8 mouse cellular contexts compared by ENCODE assay signal in genomic region chr1:160194529-160195336, GRCm38 (mm10). TPM values are rescaled to one million over a fixed set of nuclear protein-coding genes. Genes with fewer than 3 reads are reported as not detected.
A peak's percentile ranks its signal among the peaks of the same experiment; 100 is the strongest.
DNase-seq lines count a peak whose midpoint lies in the region; ATAC-seq lines count a peak whose summit lies in the region.

Gene Mrps14, plus strand, starts transcription at chr1:160195215.

- peak within 1 kb of the TSS; percentile 70 for H3K4me2 ChIP-seq in hindbrain, embryonic 11.5 days (replicated peaks; ENCODE audit: low read depth, low read length)

- peak within 1 kb of the TSS; percentile 80 for H3K4me3 ChIP-seq in hindbrain, embryonic 11.5 days (ENCODE audit: low read depth, low read length)

- H3K9ac ChIP-seq in hindbrain, embryonic 11.5 days (ENCODE audit: low read depth, low read length) = peak within 1 kb of the TSS; percentile 91

- ATAC-seq in hindbrain, embryonic 11.5 days (ENCODE audit: low FRiP score) = peak; percentile 100

- H3K27me3 ChIP-seq in hindbrain, embryonic 11.5 days (ENCODE audit: control insufficient read depth, insufficient read depth, low read length) = no peaks in the 10 kb centered on the region

- 7% methylated on average over 31 of the region's 31 CpGs for WGBS in hindbrain, embryonic 11.5 days

- H3K27ac ChIP-seq in hindbrain, embryonic 11.5 days (ENCODE audit: low read depth, low read length) = peak within 1 kb of the TSS; percentile 61

- 0 out of 2 replicates have a peak, but pooled peaks cover 2% of the 10 kb centered on the region for H3K36me3 ChIP-seq in hindbrain, embryonic 11.5 days (ENCODE audit: control insufficient read depth, insufficient read depth, low read length)

- DNase-seq in Muller cell, postnatal 12 days (ENCODE audit: inconsistent ontology term) = peak; percentile 98
- DNase-seq in cerebellum, adult 9-11 months = peak; percentile 100
- peak; percentile 98 to 99 for DNase-seq in frontal cortex, adult 2 months (ENCODE audit: extremely low spot score in 1 of 2, low spot score in 1 of 2)
- DNase-seq in hindbrain, embryonic 11.5 days (ENCODE audit: low spot score) = peak; percentile 96
- peak; percentile 97 to 98 for DNase-seq in layer of hippocampus, postnatal 10 days (ENCODE audit: low spot score in 2 of 2)
- peak; percentile 100 for DNase-seq in lung, postnatal 10 days
- DNase-seq in ovary, postnatal 36 days (ENCODE audit: low spot score) = peak; percentile 97
- peak; percentile 99 for DNase-seq in thymus, postnatal 25 days

- no peaks in the 10 kb centered on the region for H3K9me3 ChIP-seq in hindbrain, embryonic 11.5 days (ENCODE audit: control insufficient read depth, low read length)

- H3K4me1 ChIP-seq in hindbrain, embryonic 11.5 days (replicated peaks; ENCODE audit: control insufficient read depth, insufficient read depth, low read length) = no peaks in the 10 kb centered on the region

RNA-seq across cellular contexts. Expression of gene Mrps14, which starts in this region (rescaled TPM):
- 54.2 and 56.7 TPM in 2 replicates for polyA plus RNA-seq in frontal cortex, adult 2 months (2012; rRNA removed)
- polyA plus RNA-seq in hindbrain, embryonic 11.5 days (2014; fragmentation: Nextera tagmentation; extraction: Ambion mirVana) = 221 and 233 TPM in 2 replicates
- total RNA-seq in layer of hippocampus, postnatal 10 days (2021) = 10 to 100 TPM; 50.5 to 54.4 TPM

Comparison
In these comparisons a context has a peak if more than half of its experiments do, and no peak if none do; other contexts are left out.
1. Peak in every context shown above with its lines: DNase-seq, ATAC-seq, H3K4me3 ChIP-seq and H3K27ac ChIP-seq.